Mouse (Mus musculus): ENCODE results near the gene Gtse1.
A peak's percentile ranks its signal among the peaks of the same experiment; 100 is the strongest.
"Not testable (repeated sequence)": the region's sequence is repeated elsewhere in the genome, so short reads cannot be mapped to it uniquely, and the experiment has no call there.

Gene Gtse1

GRCm38 (mm10) chr15:85859490-85860031 lies at the start of gene Gtse1:
Gene Gtse1, plus strand, starts transcription at chr15:85859745.
- peak; percentile 98 for DNase-seq

- no peak for DNase-seq
Measured at GRCm38 (mm10) chr15:85810462-85810805, 49.1 kb upstream of the Gtse1 start.

- peak; percentile 74 for DNase-seq
Measured at GRCm38 (mm10) chr15:85810806-85811521, 48.6 kb upstream of the Gtse1 start.

- DNase-seq: peak; percentile 99
Measured at GRCm38 (mm10) chr15:85811535-85812277, 47.8 kb upstream of the Gtse1 start, which contains the start of gene Cdpf1. Gene Cdpf1, minus strand, starts transcription at chr15:85811697.

GRCm38 (mm10) chr15:85813428-85813827 lies 46.1 kb upstream of the Gtse1 start:
- DNase-seq: no peak

GRCm38 (mm10) chr15:85821203-85822010 lies 38.1 kb upstream of the Gtse1 start, which contains the start of gene Pkdrej:
Gene Pkdrej, minus strand, starts transcription at chr15:85821734.
- peak; percentile 52 for DNase-seq

GRCm38 (mm10) chr15:85822011-85822359 lies 37.6 kb upstream of the Gtse1 start:
- peak; percentile 18 for DNase-seq

- no peak for DNase-seq
Measured at GRCm38 (mm10) chr15:85826676-85827075, 32.9 kb upstream of the Gtse1 start.

DNA sequence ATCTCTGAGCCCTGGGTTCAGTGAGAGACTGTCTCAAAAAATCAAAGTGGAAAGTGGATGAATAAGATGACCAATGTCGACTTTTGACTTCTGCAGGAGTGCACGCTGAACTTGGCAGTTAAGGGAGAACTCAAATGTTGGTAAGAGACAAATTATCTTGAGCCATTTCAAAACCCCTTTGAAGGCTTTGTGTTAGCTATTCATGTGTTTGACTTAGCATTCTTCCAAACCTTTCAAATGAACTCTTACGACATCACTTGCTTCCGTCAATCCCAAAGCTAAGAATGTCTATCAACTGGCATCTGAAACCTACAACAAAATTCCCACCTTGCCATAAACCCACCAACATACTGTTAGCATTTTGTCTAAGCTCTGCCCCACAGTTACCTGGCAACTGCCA lies 31.5 kb upstream of the Gtse1 start:
- DNase-seq: no peak

- DNase-seq: no peak
Measured at GRCm38 (mm10) chr15:85829470-85829869, 30.1 kb upstream of the Gtse1 start.

GRCm38 (mm10) chr15:85831954-85832590 lies 27.5 kb upstream of the Gtse1 start, which contains the start of gene Ttc38:
Gene Ttc38, plus strand, starts transcription at chr15:85832306.
- peak; percentile 88 for DNase-seq

- no peak for DNase-seq
Measured at GRCm38 (mm10) chr15:85832599-85832998, 26.9 kb upstream of the Gtse1 start.

DNA sequence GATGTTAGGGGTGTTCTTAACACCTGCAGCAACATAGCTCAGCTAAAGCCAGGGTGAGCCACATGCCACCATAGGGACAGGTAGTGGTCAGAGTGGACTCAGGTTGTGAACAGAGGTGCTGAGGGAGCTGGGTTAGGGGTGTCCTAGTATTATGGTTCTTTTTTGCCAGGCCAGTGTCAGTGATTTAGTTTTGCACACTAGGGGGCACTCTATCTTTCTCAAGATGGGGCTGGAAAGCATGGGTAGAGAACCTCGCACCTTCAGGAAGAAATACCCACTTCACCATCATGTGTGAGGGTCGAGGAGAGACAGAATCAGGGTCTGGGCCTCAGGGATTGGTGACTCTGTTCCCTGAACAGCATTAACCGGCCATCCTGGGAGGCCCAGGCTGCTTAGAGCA lies 24.2 kb upstream of the Gtse1 start:
- DNase-seq: no peak

GRCm38 (mm10) chr15:85836887-85837286 lies 22.7 kb upstream of the Gtse1 start:
- no peak for DNase-seq

- peak; percentile 54 for DNase-seq
Measured at GRCm38 (mm10) chr15:85840983-85841382, 18.6 kb upstream of the Gtse1 start.

GRCm38 (mm10) chr15:85841796-85842360 lies 17.7 kb upstream of the Gtse1 start:
- no peak for DNase-seq

- DNase-seq: no peak
Measured at GRCm38 (mm10) chr15:85845071-85845470, 14.5 kb upstream of the Gtse1 start.

DNA sequence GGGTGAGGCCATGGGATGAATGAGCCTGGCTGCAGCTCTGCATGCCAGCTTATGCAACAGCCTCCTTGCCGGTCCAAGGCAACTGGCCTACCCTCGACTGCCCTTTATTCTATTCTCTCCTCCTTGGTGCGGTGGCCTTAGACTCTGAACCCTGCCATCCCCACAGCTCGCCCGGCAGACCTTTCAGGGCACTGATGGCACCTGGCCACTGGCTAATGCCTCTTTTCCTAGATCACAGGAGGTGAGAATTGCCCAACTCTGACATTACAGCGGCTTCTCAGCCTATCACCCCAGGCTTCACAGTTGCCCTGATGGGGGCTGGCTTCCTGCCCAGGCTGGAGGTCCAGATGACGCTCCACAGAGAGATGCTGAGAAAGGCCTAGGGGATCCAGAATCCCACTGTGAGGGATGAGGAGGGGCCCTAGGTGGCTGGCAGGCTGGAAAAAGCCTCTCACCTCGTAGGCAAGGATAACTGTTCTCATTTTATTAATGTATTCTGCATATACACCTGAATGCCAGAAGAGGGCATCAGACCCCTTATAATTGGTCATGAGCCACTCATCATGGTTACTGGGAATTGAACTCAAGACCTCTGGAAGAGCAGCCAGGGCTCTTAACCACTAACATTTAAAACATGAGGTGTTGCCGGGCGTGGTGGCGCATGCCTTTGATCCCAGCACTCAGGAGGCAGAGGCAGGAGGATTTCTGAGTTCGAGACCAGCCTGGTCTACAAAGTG lies 7.7 kb upstream of the Gtse1 start:
- no peak for DNase-seq

DNA sequence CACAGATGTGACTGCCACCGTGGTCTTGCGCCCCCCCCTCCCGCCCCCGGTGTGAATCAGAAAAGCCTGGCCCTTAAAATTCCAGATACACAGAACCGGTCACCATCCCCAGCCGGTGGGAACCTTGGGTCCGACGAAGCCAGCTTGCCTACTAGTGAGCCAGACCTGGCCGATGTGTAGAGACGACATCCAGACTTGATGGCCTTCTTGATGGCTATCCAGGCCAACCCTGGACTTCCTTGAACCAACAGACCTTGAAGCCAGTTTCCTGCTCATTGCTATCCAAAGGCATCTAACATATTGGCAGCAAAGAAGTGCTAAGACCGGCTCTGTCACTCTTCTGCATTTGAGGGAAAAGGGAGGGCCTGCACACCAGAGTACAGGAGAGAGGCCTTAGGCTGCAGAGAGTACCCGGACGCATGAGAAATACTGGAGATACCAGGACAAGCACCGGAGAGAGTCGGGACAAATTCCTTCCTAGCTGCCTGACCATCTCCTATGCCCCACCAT lies 510 bp upstream of the Gtse1 start:
- DNase-seq: no peak

DNA sequence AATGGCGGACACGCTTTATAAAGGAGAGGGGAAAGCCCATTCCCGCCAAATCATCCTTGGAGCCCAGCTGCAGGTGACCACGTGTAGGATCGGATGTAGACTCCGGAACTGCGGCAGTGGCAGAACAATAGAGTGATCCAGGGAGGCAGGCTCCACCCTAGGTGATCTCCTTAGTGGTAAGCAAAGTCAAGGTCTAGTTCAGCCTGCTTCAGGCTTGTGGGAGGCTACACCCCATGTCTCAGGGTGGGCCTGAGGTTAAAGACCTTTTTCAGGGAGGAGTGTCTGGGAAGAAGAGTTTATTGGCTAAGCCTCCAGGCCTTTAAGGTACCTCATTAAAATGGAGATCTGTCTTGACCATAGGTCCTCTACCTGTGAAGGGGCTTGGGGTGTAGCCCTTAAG lies 6.4 kb downstream of the Gtse1 start:
- DNase-seq: not testable (repeated sequence)

DNA sequence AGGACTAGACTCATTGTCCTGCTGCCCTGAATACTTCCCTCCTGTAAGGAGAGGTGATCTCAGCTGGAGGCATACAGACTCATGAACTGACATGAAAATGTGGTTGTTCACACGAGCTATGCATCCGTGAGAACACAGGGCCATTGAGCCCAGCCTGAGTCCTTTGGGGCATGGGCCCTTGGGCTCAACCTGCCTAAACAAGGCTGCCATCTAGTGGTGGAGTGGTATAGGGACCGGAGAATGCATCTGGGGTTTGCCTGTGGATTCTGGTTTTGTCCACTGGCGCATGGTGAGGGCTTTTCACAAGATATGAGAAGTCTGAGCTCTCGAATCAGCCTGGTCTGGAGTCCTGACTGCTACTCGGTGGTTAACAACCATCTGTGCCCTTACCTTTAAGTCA lies 8.2 kb downstream of the Gtse1 start:
- DNase-seq: peak; percentile 86

All from lung, postnatal 10 days (tissue).